Mouse (Mus musculus) testis, adult 10 weeks (tissue): ENCODE results near the gene Cops2. TPM values are rescaled to one million over a fixed set of nuclear protein-coding genes. Genes with fewer than 3 reads are reported as not detected.

Experiments
- polyA plus RNA-seq: library from polyadenylated mRNA; stranded (reverse); fragments of 350-450 nt; fragmentation: Illumina TruSeq; extraction: RNeasy Lipid Tissue Mini Kit (QIAGEN cat#74804); gene quantifications from one replicate; pipeline ENCODE4 v1.2.3, GENCODE M21; 2014; ENCODE audit warnings: low read depth, low replicate concordance

Gene Cops2
- 379 TPM for polyA plus RNA-seq

GRCm38 (mm10) chr2:125858521-125859280 is at the start of gene Cops2, which contains the start of gene Galk2:
TSS of gene Cops2 (minus strand) at chr2:125859139.
TSS of gene Galk2 (plus strand) at chr2:125859109.

GRCm38 (mm10) chr2:125782719-125783109 is 76.2 kb downstream of the Cops2 start, which contains the start of gene Secisbp2l:
TSS of gene Secisbp2l (minus strand) at chr2:125782870.

Other genes starting within 250 kb of the Cops2 start
- 3.0 TPM for gene Cep152, start 234.0 kb downstream of the Cops2 start, polyA plus RNA-seq
- gene Eid1, start 186.0 kb downstream of the Cops2 start, polyA plus RNA-seq = 46.0 TPM
- 17.8 TPM for gene Shc4, start 135.0 kb downstream of the Cops2 start, polyA plus RNA-seq
- gene Secisbp2l, start 76.3 kb downstream of the Cops2 start, polyA plus RNA-seq = 15.6 TPM
- 31.7 TPM for gene Galk2, start within 50 bp of the Cops2 start, polyA plus RNA-seq
- gene Fgf7, start 175.5 kb upstream of the Cops2 start, polyA plus RNA-seq = 0.92 TPM